Mouse (Mus musculus) kidney, adult 2 months (tissue): Measurements from ENCODE around the gene Gdi1. TPM values are rescaled to one million over a fixed set of nuclear protein-coding genes. Genes with fewer than 3 reads are reported as not detected.

Experiments used
- DNase-seq: peaks from one replicate; pipeline ENCODE4 v3.0.0; 2021
- H3K27ac ChIP-seq: fragments of 200-500 bp; 2 replicates; pipeline ENCODE4 v1.5.1; 2012; ENCODE audit warnings: low read depth, low read length, control low read depth, inconsistent platforms; ENCODE audit not compliant: insufficient read depth
- H3K27me3 ChIP-seq: fragments of 200-500 bp; replicated peaks from 2 replicates; pipeline ENCODE4 v1.6.1; 2012; ENCODE audit warnings: mild to moderate bottlenecking, moderate library complexity, low read length, inconsistent platforms; ENCODE audit not compliant: control insufficient read depth, insufficient read depth
- H3K36me3 ChIP-seq: fragments of 200-500 bp; 2 replicates; pipeline ENCODE4 v1.6.1; 2012; ENCODE audit warnings: mild to moderate bottlenecking, moderate library complexity, low read length, inconsistent platforms; ENCODE audit not compliant: control insufficient read depth, insufficient read depth
- H3K4me1 ChIP-seq: fragments of 200-500 bp; 2 replicates; pipeline ENCODE4 v1.6.1; 2011; ENCODE audit warnings: low read length; ENCODE audit not compliant: control insufficient read depth, insufficient read depth
- H3K4me3 ChIP-seq: fragments of 200-500 bp; 2 replicates; pipeline ENCODE4 v1.5.1; 2011; ENCODE audit warnings: mild to moderate bottlenecking, low read depth, low read length, control low read depth; ENCODE audit not compliant: insufficient read depth
- CTCF ChIP-seq: fragments of 200-500 bp; conservative IDR thresholded peaks from 2 replicates; pipeline ENCODE4 v1.5.1; 2011; ENCODE audit warnings: low read depth, mild to moderate bottlenecking, control low read depth, low read length, moderate library complexity, mixed read lengths; ENCODE audit not compliant: insufficient read depth, insufficient read length
- POLR2A ChIP-seq: fragments of 200-500 bp; IDR thresholded peaks from one replicate; pipeline ENCODE4 v1.6.1; 2011; ENCODE audit warnings: low read depth, low read length, control low read depth
- WGBS: fragments of 180-500 bp; shearing (Covaris S2); methylation state at CpG from one replicate; pipeline ENCODE4 v1.1.7; 2018; 5-methylcytosine and 5-hydroxymethylcytosine counted together
- polyA plus RNA-seq: library from polyadenylated mRNA; depleted of rRNA; stranded (reverse); fragments of >200 nt; gene quantifications from 2 replicates; pipeline ENCODE4 v1.2.3, GENCODE M21; 2012

The Gdi1 gene
- polyA plus RNA-seq, 1 experiment: 120 TPM

- Histone ChIP-seq H3K27me3 (no peaks in the 10 kb centered on the region), H3K4me3 (no peak overlapping the region), H3K4me1 (no peaks in the 10 kb centered on the region; the same call in 1 of the 2 replicates), H3K36me3 (no peaks in the 10 kb centered on the region), H3K27ac (no peak overlapping the region)
- TF ChIP-seq CTCF (no peak), POLR2A (no peak)
- DNase-seq: no peak
- 81% methylated on average over 8 of the region's 8 CpGs for WGBS
These were observed 26.9 kb upstream of the Gdi1 start for GRCm38 (mm10) chrX:74277916-74278315.

DNA sequence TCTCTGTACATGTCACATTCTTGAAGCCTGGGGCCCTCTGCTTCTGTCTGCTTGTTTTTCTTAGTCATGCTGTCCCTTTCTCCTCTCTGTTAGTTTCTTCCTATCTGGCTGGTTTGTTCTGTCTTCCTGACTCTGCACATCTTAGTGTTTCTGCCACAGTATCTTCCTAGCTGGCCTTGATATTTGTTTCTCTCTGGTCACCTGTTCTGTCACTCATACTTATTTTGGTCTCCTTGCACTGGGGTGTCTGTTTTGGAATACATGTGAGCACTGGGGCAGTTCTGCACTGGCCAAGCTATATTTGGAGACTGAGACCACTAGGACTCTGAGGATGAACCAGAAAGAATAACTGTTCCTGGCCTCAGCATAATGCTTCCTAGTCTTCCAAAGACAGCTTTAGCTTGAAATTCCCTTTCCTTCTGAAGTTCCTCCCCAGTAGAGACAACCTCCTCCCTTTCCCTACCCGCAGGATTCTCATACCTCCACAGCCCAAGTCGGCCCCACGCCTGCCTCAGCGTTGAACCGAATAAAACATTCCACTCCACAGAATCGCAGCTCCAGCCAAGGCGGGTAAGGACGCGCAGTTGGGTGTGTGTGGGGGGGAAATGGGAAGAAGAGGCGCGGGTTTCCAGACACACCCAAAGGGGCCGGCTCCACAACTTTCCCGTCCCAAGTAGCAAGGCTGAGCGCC lies 23.6 kb upstream of the Gdi1 start:
- TF ChIP-seq CTCF: no peak
- no peak for TF ChIP-seq POLR2A
- no peaks in the 10 kb centered on the region; the same call in 1 of the 2 replicates for H3K4me1 ChIP-seq

DNA sequence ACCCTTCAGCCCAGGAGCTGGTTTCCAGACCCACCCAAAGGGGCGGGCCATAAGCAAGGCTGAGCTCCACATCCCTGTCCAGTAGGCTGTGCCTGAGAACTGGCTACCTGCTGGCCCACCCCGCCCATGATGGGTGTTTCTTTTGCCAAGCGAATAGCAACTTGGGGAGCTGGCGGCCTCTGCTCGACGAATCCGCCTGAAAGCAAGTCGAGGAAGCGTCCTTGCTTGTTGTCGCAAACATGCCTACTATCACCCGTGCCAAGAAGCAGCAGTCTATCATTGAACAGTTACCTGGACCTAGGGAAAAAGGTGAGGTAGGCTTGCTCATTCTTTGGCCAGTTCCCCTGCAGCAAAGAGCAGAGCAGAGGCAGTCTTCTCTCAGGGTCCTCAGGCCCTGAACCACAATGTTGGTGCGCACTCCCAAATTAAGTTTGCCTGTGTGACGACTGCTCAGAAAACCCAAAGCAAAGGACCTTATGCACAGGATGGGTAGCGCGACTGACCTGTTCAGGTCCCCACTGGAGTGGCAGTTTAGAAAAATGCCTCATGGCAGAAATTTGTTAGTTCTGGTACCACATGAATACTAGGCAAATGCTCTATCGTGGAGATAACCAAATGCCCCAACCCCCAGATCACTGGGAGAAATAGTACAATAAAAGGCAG lies 22.9 kb upstream of the Gdi1 start, which contains the start of the genes Taz and Dnase1l1:
Taz (plus strand) TSS at position 181 of the 663 bp plus-strand sequence.
Dnase1l1 (minus strand) TSS at position 606 of the 663 bp plus-strand sequence.
- Histone ChIP-seq H3K4me1 (no peaks in the 10 kb centered on the region; the same call in 1 of the 2 replicates), H3K27ac (peak within 1 kb of the TSS; percentile 93), H3K36me3 (no peaks in the 10 kb centered on the region), H3K4me3 (peak within 1 kb of the TSS; percentile 95), H3K27me3 (no peaks in the 10 kb centered on the region)
- 0% methylated on average over 15 of the region's 16 CpGs for WGBS
- DNase-seq: peak; percentile 95
- TF ChIP-seq POLR2A: peak; percentile 52
- TF ChIP-seq CTCF: 0 out of 2 replicates have a peak, but pooled peaks have one; percentile 7

More for the DNA sequence above, 23.6 kb upstream of the Gdi1 start:
- peak overlapping the region; percentile 83 for H3K27ac ChIP-seq
- peak overlapping the region; percentile 95 for H3K4me3 ChIP-seq
- DNase-seq: no peak
- under 1% methylated on average over 14 of the region's 14 CpGs for WGBS
- no peaks in the 10 kb centered on the region for H3K36me3 ChIP-seq
- H3K27me3 ChIP-seq: no peaks in the 10 kb centered on the region

GRCm38 (mm10) chrX:74282395-74283091 lies 22.3 kb upstream of the Gdi1 start:
- peak overlapping the region; percentile 95 for H3K4me3 ChIP-seq
- peak; percentile 93 for DNase-seq
- H3K27me3 ChIP-seq: no peaks in the 10 kb centered on the region
- H3K27ac ChIP-seq: peak overlapping the region; percentile 93
- WGBS: 1% methylated on average over 39 of the region's 39 CpGs
- H3K36me3 ChIP-seq: no peaks in the 10 kb centered on the region
- no peak for TF ChIP-seq CTCF
- peak; percentile 63 for TF ChIP-seq POLR2A
- H3K4me1 ChIP-seq: no peaks in the 10 kb centered on the region; the same call in 1 of the 2 replicates

DNA sequence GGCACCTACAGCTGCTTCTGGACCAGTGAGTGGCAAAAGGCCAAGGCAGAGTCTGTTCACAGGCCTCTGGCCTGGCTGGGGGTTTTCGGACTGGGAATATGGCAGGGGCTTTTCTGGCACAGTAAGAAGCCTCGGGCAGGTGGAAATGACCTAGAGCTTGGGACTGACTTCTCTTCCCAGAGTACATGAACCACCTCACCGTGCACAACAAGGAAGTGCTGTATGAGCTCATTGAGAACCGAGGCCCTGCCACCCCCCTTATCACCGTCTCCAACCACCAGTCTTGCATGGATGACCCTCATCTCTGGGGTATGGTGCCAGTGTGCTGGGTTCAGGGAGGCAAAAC lies 21.7 kb upstream of the Gdi1 start:
- Histone ChIP-seq H3K27ac (peak overlapping the region; percentile 93), H3K27me3 (no peaks in the 10 kb centered on the region), H3K4me3 (peak overlapping the region; percentile 95), H3K36me3 (no peaks in the 10 kb centered on the region), H3K4me1 (no peaks in the 10 kb centered on the region; the same call in 1 of the 2 replicates)
- TF ChIP-seq CTCF (no peak), POLR2A (no peak)
- DNase-seq: no peak
- WGBS: 2% methylated on average over 5 of the region's 5 CpGs

GRCm38 (mm10) chrX:74293431-74293830 lies 11.4 kb upstream of the Gdi1 start:
- DNase-seq: no peak
- 84% methylated on average over 4 of the region's 4 CpGs for WGBS
- no peak overlapping the region for H3K4me3 ChIP-seq
- no peaks in the 10 kb centered on the region; the same call in 1 of the 2 replicates for H3K36me3 ChIP-seq
- TF ChIP-seq CTCF (no peak), POLR2A (no peak)
- no peaks in the 10 kb centered on the region for H3K27me3 ChIP-seq
- no peaks in the 10 kb centered on the region for H3K4me1 ChIP-seq
- no peak overlapping the region for H3K27ac ChIP-seq
